Mouse (Mus musculus): ENCODE data around the gene Hpdl.

GRCm38 (mm10) chr4:116830070-116830368 is 8.5 kb upstream of the Hpdl start:
- TF ChIP-seq CTCF (IDR thresholded peaks at IDR 0.05) (no peak), EP300 (IDR thresholded peaks at IDR 0.05) (no peak)

All from lung, postnatal 0 days (tissue).